Mouse (Mus musculus): ENCODE measurements around the gene Ints4.

The Ints4 gene

DNA sequence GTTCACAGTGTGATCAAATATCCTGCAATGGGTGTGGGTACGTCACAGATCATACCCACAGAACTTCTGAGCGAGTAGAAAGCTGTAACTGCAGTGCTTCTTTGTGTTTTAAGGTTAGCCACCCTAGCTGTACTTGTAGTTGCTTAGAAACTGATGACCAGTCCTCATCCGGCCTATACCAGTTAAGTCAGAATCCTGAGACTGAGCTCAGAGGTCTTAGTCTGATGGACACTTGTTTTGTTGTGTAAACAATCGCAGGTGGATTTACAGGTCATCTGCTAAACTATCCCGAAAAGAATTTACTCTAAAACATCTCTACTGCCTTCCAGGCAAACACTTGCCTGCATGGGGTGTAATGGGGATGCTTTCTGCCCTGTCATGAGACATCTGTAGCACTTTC is 55.8 kb downstream of the Ints4 start:
- peak; percentile 55 for DNase-seq (ENCODE audit: low read depth, low spot score)

DNA sequence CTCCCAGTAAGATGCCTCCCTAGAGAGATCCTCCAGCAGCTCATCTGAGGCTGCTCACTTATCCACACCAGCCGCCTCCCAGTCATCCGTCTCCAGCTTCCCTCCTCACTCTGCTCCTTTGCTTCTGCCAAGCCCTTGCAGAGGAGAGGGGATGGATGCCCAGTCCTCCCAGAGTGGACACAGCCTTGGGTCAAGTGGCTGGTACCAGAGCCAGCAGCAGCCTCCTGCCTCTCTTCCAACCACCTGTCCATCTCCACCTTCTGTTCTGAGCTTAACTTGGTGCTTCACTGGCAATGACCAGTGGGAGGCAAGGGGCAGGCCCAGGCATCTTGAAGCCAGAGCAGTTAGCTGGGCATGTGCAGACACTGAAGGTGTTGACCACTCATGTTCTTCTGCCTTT is 65.7 kb downstream of the Ints4 start:
- no peak for DNase-seq (ENCODE audit: low read depth, low spot score)

DNA sequence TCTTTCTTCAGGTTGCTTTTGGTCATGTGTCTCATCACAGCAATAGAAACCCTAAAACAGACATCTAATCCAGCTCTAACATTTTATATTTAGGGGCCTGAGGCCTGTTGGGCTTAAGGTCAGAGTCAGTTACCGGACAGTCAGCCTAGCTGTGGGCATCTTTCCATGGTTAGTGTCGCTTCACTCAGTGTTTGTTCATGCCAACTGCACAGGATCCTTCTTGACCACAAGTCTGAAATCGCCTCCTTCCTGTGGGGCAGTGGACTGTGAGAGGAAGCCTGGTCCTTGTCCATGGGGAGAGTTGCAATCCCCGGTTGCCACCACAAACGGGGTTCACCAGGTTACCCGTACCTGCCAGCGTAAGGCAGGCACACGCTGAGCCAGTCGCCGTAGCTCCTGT is 68.5 kb downstream of the Ints4 start:
- DNase-seq (ENCODE audit: low read depth, low spot score), result no peak

DNA sequence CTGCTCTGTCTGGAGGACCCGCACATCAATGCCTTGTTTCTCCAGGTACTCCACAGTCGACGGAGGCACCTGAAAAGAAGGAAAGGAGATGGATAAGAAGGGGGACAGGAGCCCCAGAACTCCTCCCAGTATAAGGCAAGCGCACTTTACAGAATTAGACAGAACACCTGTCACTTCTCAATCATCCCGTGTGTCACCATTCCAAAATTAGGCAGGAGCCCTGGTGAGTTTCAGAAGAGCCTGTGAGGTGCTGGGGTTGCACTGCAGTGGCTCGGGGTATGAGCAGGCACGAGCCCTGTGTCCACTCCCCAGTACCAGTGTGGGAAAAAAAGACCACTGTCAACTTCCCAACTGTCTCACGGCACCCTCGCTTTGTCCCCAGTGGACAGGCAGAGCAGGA is 69.9 kb downstream of the Ints4 start:
- no peak for DNase-seq (ENCODE audit: low read depth, low spot score)

DNA sequence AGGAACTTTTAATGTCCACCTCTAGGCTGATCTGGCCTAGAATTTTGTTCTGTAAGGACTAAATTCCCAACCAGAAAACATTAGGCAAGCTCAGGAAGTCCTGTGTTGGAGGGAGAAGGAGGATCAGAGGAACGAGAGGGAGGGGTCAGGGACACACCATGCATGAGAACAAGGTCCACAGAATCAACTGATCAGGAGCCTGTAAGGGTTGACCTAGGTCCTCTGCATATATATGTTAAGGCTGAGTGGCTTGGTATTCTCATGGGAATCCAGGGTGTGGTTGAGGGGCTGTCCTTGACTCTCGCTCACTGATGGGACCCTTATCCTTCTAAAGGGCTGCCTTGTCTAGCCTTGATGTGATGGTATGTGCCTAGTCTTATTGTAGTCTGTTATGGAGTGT is 82.8 kb downstream of the Ints4 start:
- peak; percentile 82 for DNase-seq (ENCODE audit: low read depth, low spot score)

DNA sequence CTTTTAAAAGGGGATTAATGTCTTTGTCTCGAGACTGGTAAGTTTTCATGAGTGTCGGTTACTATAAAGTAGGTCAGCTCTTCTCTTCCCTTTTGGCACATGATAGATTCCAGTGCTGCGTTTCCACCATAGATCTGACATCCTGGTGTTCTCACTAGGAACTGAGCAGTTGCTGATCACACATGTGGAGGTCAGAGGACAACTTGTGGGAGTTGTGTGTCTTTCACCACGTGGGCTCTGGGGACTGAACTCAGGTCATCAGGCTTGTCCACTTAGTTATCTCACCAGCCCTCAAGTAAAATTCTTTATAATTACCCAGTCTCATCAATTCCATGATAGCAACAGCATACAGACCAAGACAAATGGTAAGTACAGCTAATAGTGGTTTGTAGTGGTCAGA is 88.6 kb downstream of the Ints4 start:
- DNase-seq (ENCODE audit: low read depth, low spot score), result no peak

DNA sequence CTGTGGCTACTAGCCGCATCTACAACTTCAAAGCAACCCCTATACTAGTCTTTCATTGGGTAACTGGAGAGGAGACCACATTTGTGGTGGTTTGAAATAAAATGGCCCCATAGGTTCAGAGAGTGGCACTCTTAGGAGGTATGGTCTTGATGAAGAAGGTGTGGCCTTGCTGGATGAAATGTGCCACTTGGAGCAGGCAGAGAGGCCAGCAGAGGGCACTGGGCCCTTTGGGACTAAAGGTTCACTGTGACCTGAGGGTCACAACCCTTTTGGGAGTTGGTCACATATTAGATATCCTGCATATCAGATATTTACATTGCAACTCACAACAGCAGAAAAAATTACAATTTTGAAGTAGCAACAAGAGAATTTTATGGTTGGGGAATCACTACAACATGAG is 89.6 kb downstream of the Ints4 start:
- no peak for DNase-seq (ENCODE audit: low read depth, low spot score)

DNA sequence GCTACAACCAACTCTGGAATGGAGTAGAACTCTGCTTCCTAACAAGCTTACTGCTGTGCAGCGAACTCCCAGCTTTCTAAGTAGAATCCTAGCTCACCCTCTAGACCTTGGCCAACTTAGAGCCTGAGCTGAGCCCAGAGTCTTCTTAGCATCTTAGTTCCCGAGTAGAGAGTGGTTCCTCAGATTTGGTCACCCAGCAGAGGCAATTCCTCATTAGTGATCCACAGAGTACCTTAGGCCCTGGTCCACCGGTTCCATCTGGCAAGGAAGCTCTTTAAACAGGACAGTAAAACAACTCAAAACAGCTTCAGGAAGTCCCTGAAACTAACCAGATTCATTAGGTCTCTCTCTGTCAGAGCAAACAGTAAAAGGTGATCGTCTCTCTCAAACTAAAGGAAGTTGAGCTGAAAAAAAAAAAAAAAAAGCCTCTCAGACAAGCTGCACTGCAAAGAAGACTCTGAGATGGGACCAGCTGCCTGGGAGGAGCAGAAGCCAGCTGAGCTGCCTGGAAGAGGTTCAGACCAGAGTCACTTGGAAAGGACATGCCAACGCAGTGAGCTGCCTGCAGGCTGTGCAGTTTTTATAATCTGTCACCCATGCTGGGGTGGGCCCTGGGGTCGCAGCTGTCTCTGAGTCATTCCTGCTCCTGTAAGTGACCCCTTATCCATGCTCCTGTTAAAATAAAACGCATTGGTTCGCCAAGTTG is 97.8 kb downstream of the Ints4 start:
- peak; percentile 63 for DNase-seq (ENCODE audit: low read depth, low spot score)

DNA sequence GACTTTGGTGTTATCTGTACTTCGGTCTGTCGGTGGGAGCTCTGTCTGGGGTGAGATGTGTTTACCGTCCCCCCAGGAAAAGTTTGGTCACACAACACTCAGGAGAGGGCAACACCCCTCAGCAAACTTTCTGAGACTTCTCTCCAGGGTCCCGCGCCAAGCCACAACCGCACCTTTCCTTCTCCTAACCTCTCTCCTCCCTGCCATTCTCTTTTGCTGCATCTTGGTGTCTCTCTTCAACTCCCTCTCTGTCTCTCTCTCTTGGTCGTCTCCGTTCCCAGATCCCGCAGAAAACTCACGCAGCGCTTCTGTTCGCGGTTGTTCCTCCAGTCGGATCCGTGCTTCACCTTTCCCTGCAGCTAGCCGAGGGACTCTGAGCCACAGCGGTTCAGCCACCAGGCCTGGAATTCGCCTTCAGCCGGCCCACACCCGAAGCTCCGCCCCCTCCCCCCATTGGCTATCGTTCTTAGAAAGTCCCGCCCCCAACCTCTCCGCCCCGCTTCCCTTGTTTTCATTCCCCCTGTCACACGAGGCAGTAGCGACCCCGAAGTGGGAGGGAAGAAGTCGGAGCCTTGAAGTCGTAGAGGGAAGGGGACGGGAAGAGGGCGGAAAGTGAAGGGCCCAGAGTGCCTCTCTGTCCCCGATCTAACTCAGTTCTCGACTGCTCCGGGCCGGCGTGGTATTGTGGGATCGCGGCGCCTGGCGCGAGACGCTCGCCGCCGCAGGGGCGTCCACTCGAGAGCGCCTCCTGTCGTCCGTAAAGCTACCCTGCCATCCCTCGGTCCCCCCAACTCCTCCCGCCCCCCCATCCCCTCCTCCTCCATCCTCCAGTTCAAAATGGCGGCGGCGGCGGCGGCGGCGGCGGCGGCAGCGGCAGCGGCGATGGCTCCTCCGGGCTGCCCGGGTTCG is 98.6 kb downstream of the Ints4 start, which contains the start of the genes Aamdc and Rsf1:
TSS of gene Aamdc (minus strand) at position 431 of the 909 bp plus-strand sequence.
TSS of gene Rsf1 (plus strand) at position 823 of the 909 bp plus-strand sequence.
- DNase-seq (ENCODE audit: low read depth, low spot score), result peak; percentile 99

DNA sequence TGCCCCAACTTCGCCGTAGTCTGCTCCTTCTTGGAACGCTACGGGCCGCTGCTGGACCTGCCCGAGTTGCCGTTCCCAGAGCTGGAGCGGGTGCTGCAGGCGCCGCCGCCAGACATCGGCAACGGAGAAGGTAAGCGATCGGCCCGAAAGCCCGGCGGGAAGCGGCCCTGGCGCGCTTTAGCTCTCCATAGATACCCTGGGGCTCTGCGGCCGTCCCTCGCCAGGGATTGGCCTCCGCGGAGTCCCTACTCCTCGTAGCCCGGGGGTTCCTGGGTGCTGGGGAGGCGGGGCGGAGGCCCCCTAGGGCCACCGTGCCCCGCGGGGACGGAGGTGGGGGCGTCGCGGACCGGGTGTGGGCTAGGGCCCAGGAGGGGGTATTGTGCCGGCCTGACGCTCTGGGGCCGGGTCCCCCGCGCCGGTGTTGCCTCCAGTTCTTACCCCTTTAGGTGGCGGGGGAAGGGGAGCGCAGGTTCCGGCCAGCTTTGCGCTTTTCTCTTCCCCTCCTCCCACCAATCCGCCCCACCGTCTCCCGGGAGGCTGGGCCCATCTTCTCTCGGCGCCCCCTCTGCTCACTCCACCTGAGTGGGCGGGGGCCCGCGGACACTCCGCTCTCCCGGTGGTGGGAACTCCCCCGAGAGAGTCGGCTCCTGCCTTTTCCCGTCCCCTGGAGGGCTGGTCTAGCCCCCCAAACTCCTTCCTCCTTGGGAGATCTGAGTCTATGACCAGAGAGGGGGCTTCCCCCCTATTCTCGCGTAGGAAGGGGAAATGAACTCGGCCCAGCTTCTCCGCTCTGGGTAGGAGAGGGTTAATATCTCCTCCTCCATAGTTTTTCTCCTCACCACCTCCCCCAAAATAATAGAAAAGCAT is 99.5 kb downstream of the Ints4 start:
- DNase-seq (ENCODE audit: low read depth, low spot score), result peak; percentile 63

DNA sequence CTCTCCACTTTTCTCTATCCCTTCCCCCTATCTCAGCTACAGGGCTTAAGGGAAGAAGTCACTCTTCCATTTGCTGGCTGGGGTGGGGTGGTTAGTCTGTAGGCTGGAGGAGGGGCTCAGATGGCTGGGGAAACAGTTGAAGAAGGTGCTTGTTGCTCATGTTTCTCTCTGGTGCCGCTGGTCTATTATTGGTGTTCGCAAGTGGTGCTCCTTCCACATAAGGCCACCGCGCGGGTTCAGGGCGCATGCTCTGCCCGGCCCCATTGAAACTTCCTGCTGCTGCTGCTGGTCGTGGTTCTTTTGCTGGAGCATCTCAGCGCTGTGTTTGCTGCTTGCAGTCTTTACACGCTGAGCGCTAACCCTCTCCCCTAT is 100.1 kb downstream of the Ints4 start:
- DNase-seq (ENCODE audit: low read depth, low spot score), result peak; percentile 90

DNA sequence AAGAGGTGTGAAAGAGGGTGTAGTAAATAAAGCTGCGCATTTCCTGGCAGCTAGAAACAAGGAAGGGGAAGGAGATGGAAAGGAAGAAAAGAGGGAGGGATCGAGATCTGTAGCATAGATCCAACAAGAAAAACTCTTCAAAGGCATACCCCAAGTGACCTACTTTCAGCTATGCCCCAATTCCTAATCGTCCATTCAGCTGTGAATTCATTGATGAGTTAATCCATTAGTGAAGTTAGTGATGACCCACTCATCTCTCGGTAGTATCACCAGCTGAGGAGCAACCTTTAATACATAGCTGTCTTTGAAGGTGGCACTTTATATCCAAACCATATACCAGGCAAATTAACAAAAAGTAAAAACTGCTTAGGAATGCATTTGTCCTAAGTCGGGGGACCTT is 107.8 kb downstream of the Ints4 start:
- no peak for DNase-seq (ENCODE audit: low read depth, low spot score)

DNA sequence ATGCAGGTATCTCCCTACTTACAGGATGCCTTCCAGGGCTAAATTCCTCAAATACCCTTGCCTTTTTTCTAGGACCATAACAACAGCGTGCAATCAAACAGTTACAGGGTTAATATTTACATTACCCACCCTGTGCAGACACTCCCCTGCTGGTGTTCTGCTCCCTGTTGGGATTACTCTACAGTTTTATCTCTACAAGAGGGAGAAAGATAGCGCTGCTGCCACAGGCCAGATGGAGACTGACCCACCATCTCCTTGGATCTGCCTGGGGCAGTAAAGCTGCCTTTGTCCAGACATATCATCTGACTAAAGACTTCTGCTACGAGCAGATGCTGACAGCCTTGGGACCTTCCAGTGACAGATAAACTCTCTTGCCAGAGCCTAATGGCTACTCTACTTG is 109.7 kb downstream of the Ints4 start:
- DNase-seq (ENCODE audit: low read depth, low spot score), result peak; percentile 59

All from ZHBTc4 (cell line).